Mouse (Mus musculus): Measurements from ENCODE around the gene Ccdc144b. TPM values are rescaled to one million over a fixed set of nuclear protein-coding genes. Genes with fewer than 3 reads are reported as not detected.

The Ccdc144b gene
- total and polyA plus RNA-seq, 3 experiments, result 0.04 TPM; not detected in 2

DNA sequence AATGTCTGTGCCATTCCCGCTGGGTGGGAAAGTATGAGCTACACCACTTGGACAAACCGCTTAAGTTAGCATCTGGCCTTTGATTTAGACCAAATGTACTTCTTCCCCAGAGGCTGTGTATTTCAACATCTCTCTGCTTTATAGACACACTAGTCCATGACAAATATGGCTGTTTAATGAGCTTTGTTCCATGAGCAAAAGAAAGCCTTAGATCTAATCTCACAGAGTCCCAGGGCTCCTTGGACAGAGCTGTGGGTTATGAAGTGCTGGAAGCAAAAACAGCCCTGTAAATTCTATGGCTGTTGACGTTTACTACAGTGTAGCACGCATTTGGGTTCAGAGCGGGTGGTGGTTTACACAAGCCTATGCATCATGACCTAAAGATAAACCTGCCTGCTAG is 27.4 kb upstream of the Ccdc144b start:
- 92% methylated on average over 5 of the region's 5 CpGs for WGBS
- H3K36me3 ChIP-seq (ENCODE audit: control insufficient read depth, insufficient read depth, low read length), result no peaks in the 10 kb centered on the region
- no peak overlapping the region for H3K4me3 ChIP-seq
- TF ChIP-seq CTCF (IDR thresholded peaks at IDR 0.05) (no peak), EP300 (IDR thresholded peaks at IDR 0.05; ENCODE audit: insufficient read depth, low read depth, low read length) (no peak), POLR2A (IDR thresholded peaks at IDR 0.05; ENCODE audit: insufficient read depth, low read depth, low read length) (no peak)
- no peak overlapping the region for H3K27ac ChIP-seq
- intact Hi-C loops (cut with DNase I), result no loop called here
- DNase-seq, result no peak
- H3K4me1 ChIP-seq (ENCODE audit: control insufficient read depth, insufficient read depth, low read length), result no peaks in the 10 kb centered on the region
- H3K79me2 ChIP-seq (replicated peaks; ENCODE audit: control insufficient read depth, insufficient read depth, low read length), result no peaks in the 10 kb centered on the region
- no peak overlapping the region for H3K9ac ChIP-seq (ENCODE audit: low read depth, low read length)
- H3K27me3 ChIP-seq (ENCODE audit: control insufficient read depth, insufficient read depth, low read length), result no peaks in the 10 kb centered on the region

DNA sequence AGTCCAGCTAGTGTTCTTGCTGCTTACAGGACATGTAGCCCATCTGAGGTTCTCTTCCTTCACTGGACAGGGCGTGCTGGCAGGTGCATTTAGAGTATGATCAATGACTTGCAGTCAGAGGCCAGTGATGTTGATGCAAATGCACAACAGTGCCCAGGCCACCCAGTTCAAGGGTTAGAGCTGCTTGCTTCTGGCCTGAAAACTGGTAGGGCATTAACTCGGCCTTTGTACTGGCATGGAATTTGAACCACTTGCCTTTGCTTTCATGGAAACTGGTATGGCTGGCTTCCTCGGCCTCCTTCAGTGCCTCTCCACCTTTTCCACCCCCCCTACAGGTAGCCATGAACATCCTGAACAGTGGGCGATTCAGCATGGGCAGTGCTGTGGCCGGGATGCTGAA is 26.5 kb upstream of the Ccdc144b start:
- H3K79me2 ChIP-seq (replicated peaks; ENCODE audit: control insufficient read depth, insufficient read depth, low read length), result no peaks in the 10 kb centered on the region
- TF ChIP-seq CTCF (IDR thresholded peaks at IDR 0.05), result no peak
- no peak for TF ChIP-seq POLR2A (IDR thresholded peaks at IDR 0.05; ENCODE audit: insufficient read depth, low read depth, low read length)
- TF ChIP-seq EP300 (IDR thresholded peaks at IDR 0.05; ENCODE audit: insufficient read depth, low read depth, low read length), result no peak
- H3K27ac ChIP-seq, result no peak overlapping the region
- intact Hi-C loops (cut with DNase I), result no loop called here
- no peak for DNase-seq
- no peak overlapping the region for H3K9ac ChIP-seq (ENCODE audit: low read depth, low read length)
- no peaks in the 10 kb centered on the region for H3K36me3 ChIP-seq (ENCODE audit: control insufficient read depth, insufficient read depth, low read length)
- WGBS, result 91% methylated on average over 5 of the region's 5 CpGs
- H3K4me3 ChIP-seq, result no peak overlapping the region
- no peaks in the 10 kb centered on the region for H3K27me3 ChIP-seq (ENCODE audit: control insufficient read depth, insufficient read depth, low read length)
- H3K4me1 ChIP-seq (ENCODE audit: control insufficient read depth, insufficient read depth, low read length), result no peaks in the 10 kb centered on the region

GRCm38 (mm10) chr3:36077386-36077785 is 24.0 kb upstream of the Ccdc144b start:
- Histone ChIP-seq H3K27me3 (ENCODE audit: control insufficient read depth, insufficient read depth, low read length) (no peaks in the 10 kb centered on the region), H3K9ac (ENCODE audit: low read depth, low read length) (no peak overlapping the region)
- TF ChIP-seq EP300 (IDR thresholded peaks at IDR 0.05; ENCODE audit: insufficient read depth, low read depth, low read length) (no peak), CTCF (IDR thresholded peaks at IDR 0.05) (no peak), POLR2A (IDR thresholded peaks at IDR 0.05; ENCODE audit: insufficient read depth, low read depth, low read length) (no peak)

DNA sequence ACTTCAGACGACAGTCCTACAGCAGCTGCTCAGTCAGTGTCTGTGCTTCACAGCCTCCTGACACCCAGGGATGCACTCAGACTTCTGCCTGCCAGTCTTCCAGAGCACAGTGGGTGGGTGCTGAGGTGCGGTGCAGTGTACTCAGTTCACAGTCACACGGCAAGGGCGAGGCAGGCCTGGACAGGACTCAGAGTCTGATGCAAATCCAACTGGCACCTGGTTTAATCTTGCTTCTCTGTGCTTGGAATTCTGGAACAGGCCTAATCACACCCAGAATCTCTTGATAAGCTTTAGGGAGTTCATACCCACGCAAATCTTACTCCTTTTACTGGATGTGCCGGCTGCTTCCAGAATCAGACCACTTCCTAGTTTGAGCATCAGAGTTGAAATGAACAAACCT is 22.1 kb upstream of the Ccdc144b start:
- TF ChIP-seq EP300 (IDR thresholded peaks at IDR 0.05; ENCODE audit: insufficient read depth, low read depth, low read length) (no peak), CTCF (IDR thresholded peaks at IDR 0.05) (no peak), POLR2A (IDR thresholded peaks at IDR 0.05; ENCODE audit: insufficient read depth, low read depth, low read length) (no peak)
- intact Hi-C loops (cut with DNase I), result no loop called here
- no peak overlapping the region for H3K4me3 ChIP-seq
- no peak overlapping the region for H3K9ac ChIP-seq (ENCODE audit: low read depth, low read length)
- no peak overlapping the region for H3K27ac ChIP-seq
- H3K79me2 ChIP-seq (replicated peaks; ENCODE audit: control insufficient read depth, insufficient read depth, low read length), result no peaks in the 10 kb centered on the region
- DNase-seq, result no peak
- WGBS, result 92% methylated on average over 6 of the region's 6 CpGs
- no peaks in the 10 kb centered on the region for H3K27me3 ChIP-seq (ENCODE audit: control insufficient read depth, insufficient read depth, low read length)
- H3K36me3 ChIP-seq (ENCODE audit: control insufficient read depth, insufficient read depth, low read length), result no peaks in the 10 kb centered on the region
- H3K4me1 ChIP-seq (ENCODE audit: control insufficient read depth, insufficient read depth, low read length), result no peaks in the 10 kb centered on the region

More at GRCm38 (mm10) chr3:36077386-36077785, 24.0 kb upstream of the Ccdc144b start:
- no peak overlapping the region for H3K4me3 ChIP-seq
- H3K36me3 ChIP-seq (ENCODE audit: control insufficient read depth, insufficient read depth, low read length), result no peaks in the 10 kb centered on the region
- intact Hi-C loops (cut with DNase I), result no loop called here
- no peaks in the 10 kb centered on the region for H3K79me2 ChIP-seq (replicated peaks; ENCODE audit: control insufficient read depth, insufficient read depth, low read length)
- H3K4me1 ChIP-seq (ENCODE audit: control insufficient read depth, insufficient read depth, low read length), result no peaks in the 10 kb centered on the region
- WGBS, result 91% methylated on average over 3 of the region's 3 CpGs
- no peak overlapping the region for H3K27ac ChIP-seq
- no peak for DNase-seq

GRCm38 (mm10) chr3:36074231-36074630 is 20.9 kb upstream of the Ccdc144b start:
- no peak overlapping the region for H3K9ac ChIP-seq (ENCODE audit: low read depth, low read length)
- intact Hi-C loops (cut with DNase I), result no loop called here
- no peaks in the 10 kb centered on the region for H3K4me1 ChIP-seq (ENCODE audit: control insufficient read depth, insufficient read depth, low read length)
- WGBS, result 89% methylated on average over 6 of the region's 6 CpGs
- TF ChIP-seq POLR2A (IDR thresholded peaks at IDR 0.05; ENCODE audit: insufficient read depth, low read depth, low read length) (no peak), EP300 (IDR thresholded peaks at IDR 0.05; ENCODE audit: insufficient read depth, low read depth, low read length) (no peak), CTCF (IDR thresholded peaks at IDR 0.05) (no peak)
- H3K27ac ChIP-seq, result no peak overlapping the region
- DNase-seq, result no peak
- H3K27me3 ChIP-seq (ENCODE audit: control insufficient read depth, insufficient read depth, low read length), result no peaks in the 10 kb centered on the region
- no peaks in the 10 kb centered on the region for H3K36me3 ChIP-seq (ENCODE audit: control insufficient read depth, insufficient read depth, low read length)
- no peak overlapping the region for H3K4me3 ChIP-seq
- H3K79me2 ChIP-seq (replicated peaks; ENCODE audit: control insufficient read depth, insufficient read depth, low read length), result no peaks in the 10 kb centered on the region

DNA sequence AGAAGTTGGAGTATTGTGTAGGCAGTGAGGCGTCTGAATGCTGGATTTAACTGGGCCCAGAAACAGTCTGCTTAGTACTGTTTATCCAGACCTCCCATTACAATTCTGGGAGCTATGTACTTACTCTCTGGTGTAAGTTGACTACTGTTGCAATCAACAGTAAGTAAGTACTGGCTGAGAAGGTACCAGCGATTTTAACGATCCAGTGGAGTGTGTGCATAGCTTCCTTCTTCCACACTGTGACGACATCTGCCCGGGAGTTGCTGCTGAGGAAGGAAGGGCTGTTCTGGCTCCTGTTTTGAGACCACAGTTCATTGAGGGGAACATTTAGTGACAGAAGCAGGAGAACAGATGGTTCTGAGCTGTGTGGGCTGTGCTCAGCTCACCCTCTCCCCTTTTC is 17.7 kb upstream of the Ccdc144b start:
- TF ChIP-seq POLR2A (IDR thresholded peaks at IDR 0.05; ENCODE audit: insufficient read depth, low read depth, low read length) (no peak), EP300 (IDR thresholded peaks at IDR 0.05; ENCODE audit: insufficient read depth, low read depth, low read length) (no peak), CTCF (IDR thresholded peaks at IDR 0.05) (no peak)
- H3K4me1 ChIP-seq (ENCODE audit: control insufficient read depth, insufficient read depth, low read length), result peaks cover 6% of the 10 kb centered on the region; the same call in 1 of the 2 replicates
- H3K79me2 ChIP-seq (replicated peaks; ENCODE audit: control insufficient read depth, insufficient read depth, low read length), result no peaks in the 10 kb centered on the region; the same call in 1 of the 2 replicates
- WGBS, result 75% methylated on average over 5 of the region's 5 CpGs
- intact Hi-C loops (cut with DNase I), result no loop called here
- no peak overlapping the region for H3K4me3 ChIP-seq
- DNase-seq, result no peak
- H3K27me3 ChIP-seq (ENCODE audit: control insufficient read depth, insufficient read depth, low read length), result no peaks in the 10 kb centered on the region
- no peak overlapping the region for H3K9ac ChIP-seq (ENCODE audit: low read depth, low read length)
- no peak overlapping the region for H3K27ac ChIP-seq
- H3K36me3 ChIP-seq (ENCODE audit: control insufficient read depth, insufficient read depth, low read length), result peaks cover 3% of the 10 kb centered on the region; the same call in 1 of the 2 replicates
